Mouse (Mus musculus) natural killer cell, adult 2 months (primary cell): Measurements from ENCODE around the gene Rtkn.

Experiments
- DNase-seq, 2 experiments: peaks; one replicate each; pipeline ENCODE4 v3.0.0; 2022; ENCODE audit warnings: low spot score in 2 of 2

The Rtkn gene

DNA sequence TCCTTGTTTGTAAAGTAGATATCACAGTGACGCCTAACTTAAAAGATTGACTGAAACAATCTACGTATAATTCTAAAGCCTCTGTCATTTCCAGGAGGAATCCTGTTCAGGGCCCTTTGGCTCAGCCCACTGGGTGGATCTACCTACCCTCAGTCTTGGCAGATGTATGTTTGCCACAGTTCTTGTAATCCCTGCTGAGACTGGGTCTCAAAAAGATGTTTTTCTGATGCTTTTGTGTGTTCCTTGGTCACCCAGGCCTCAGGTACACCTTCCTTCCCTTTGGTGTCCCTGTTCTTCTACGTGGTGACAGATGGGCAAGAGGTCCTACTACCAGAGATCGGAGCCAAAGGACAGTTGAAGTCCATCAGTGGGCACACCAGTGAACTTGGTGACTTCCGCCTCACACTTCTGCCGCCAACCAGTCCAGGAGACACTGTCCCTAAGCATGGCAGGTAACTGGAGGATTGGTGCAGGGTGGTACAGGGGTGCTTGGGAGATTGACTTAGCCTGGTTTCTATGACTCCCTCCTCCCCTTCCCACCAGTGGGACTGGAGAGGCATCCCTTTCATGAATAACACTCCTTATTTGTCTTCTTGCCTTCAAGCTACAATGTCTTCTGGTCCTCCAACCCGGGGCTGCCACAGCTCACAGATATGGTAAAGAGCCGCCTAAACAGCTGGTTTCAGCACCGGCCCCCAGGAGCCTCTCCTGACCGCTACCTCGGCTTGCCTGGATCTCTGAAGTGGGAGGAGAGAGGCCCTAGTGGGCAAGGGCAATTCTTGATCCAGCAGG, 18.7 kb upstream of the Rtkn start:
- no peak for DNase-seq

DNA sequence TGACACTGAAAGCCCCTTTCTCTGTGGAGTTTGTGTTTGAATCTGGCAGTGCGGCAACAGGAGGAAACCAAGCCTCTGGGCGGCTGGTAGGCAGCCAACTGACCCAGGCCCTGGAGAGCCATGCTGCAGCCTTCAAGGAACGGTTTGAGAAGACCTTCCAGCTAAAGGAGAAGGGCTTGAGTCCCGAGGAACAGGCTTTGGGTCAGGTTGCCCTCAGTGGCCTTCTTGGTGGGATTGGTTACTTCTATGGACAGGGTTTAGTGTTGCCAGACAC, 18.2 kb upstream of the Rtkn start:
- no peak for DNase-seq

DNA sequence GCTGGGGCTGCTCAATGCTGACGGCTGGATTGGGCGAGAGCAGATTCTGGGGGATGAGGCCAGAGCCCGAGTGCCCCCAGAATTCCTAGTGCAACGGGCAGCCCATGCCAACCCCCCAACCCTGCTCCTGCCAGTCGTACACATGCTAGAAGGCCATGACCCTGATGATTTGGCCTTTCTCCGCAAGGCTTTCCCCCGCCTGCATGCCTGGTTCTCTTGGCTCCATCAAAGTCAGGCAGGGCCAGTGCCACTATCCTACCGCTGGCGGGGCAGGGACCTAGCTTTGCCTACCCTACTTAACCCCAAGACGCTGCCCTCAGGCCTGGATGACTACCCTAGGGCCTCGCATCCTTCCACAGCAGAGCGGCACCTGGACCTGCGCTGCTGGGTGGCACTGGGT, 17.6 kb upstream of the Rtkn start:
- no peak for DNase-seq

DNA sequence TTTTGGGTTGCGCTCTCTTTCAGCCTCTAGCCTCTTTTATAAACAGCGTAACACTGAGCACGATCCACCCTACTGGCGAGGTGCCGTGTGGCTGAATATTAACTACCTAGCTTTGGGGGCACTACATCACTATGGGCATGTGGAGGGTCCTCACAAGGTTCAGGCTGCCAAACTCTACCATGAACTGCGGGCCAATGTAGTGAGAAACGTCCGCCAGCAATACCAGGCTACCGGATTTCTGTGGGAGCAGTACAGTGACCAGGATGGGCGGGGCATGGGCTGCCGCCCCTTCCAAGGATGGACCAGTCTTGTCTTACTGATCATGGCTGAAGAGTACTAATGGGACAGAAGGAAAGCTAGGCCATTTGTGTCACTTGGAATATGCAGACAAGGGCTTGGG, 16.9 kb upstream of the Rtkn start:
- no peak for DNase-seq

DNA sequence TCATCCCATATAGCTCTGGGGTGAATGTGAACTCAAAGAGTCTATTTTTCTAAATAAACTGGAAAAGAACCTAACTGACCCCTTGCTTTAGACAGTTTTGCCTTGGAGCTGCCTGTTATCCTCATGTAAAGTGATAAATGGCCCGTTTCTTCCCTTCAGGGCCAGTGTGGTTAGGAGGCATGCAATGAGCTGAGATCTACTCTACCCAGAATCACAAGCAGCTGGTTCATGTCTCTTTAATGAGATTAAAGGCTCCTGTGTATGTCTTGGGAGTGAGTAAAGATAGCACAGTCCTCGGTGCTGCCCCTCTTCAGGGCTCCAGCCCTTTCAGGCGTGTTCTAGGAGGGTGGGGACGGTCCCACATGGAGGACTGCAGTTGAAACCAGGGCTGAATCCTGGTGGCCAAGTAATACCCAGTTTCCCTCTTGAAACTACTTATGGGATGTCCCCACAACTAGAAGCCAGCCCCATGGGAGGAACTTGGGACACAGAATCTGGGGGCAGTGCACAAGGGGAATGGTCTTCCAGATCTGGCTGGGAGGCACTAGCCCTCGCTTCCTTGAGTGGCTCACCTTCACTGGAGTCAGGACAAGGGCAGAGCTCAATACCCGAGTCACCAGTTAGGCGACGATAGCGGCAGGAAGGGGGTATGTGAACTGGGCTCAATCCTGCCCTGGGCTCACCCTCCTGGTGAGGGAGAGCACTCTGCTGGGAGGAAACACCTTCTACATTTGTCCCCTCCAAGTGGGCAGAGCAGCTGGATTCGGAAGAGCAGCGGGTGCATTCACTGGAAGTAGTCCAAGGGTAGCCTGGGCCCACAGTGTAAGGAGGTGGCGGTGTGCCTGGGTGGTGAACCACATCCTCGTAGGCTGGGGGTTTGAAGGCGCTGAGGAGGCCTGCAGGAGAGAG, 16.2 kb upstream of the Rtkn start:
- no peak for DNase-seq

DNA sequence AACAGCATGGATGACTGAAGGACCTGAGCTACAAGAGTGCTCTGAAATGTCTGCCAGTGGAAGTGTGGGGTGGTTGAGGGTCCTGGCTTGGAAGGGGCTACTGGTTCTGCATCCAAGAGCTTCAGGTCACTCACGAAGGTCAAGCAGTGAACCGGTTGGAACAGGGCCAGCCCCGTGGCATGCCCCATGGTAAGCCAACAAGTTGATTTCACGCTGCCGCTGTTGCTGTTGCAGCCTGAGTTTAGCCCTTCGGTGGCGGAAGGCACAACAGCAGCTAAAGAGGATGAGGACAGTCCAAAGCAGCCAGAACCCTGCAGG, 15.6 kb upstream of the Rtkn start:
- no peak for DNase-seq

DNA sequence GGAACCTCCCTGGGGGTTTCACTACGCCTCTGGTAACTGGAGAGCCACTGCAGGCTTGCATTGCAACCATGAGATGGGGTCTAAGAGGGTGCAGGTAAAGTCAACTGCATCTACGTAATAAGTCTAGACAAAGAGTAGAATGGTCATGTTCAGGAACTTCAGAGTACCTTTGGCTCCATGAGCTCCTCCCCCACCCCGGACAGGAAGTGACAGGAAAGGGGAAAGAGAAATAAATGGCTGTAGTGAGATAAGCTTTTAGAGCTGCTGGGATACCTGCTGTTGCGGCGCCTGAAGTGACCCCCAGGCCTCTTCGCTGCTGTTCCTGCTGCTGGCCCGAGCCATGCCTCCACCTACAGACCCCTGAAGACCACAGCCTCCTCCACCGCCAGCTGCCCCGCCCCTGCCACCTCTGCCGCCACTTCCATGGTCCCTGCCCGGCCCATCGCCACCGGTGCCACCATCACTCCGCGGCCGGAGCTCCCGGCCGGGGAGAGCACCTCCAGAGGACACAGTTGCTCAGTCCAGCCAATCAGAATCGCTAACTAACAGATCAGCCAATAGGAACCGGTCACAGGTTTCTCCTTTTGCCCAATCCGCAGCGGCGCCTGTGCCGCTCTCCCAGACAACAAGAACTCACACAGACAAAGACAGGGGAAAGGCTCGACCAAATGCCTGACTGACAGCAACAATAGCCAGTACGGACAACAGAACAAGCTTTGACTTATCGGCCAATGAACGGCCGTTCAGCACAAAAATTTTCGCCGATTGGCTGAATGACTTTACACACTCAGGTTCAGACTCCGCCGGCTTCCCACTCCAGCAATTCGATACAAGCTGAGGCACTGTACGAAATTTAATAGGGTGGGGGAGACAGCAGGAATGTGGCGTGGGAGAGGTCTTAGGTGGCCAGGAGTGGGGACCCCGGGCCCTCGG, 14.1 kb upstream of the Rtkn start, which contains the start of gene Wbp1:
Gene Wbp1 (minus strand): TSS at position 630 of the 933 bp plus-strand sequence.
- DNase-seq: peak; percentile 95

DNA sequence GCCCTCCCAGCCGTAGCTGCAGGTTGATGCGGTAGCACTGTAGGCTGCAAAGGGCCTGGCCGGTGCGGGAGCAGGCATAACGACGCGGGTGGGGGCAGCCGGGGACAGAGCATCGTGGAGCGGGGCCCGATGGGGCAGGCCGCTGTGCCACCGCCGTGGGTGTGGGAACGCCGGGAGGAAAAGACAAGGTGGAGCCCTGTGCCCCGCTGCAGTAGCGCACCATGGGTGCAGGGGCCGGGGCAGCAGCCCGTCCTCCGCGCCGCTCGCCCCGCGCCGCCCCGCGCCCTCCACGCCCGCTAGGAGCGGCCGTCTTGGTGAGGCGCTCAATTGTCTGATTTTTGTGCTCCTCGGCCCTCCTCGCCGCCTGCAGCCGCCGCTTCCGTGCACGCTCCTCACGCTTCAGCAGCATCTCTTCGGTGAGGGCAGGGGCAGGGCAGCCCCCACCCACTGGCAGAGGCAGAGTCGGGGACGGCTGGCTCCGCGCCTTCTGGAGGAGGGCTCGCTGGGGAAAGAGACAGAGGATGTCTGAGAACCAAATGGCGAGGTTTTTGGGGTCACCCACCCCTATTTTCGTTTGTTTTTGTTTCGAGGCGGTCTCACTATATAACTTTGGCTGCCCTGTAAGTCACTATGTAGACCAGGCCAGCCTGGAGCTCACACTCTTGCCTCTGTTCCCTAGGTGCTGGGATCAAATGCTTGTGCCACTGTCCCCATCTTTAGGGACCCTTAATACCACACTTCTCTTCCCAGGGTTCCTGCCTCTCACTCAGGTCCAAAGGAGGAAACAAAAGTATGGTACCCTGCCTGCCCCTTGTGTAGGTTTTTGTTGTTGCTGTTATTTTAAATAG, 13.2 kb upstream of the Rtkn start:
- DNase-seq: no peak

DNA sequence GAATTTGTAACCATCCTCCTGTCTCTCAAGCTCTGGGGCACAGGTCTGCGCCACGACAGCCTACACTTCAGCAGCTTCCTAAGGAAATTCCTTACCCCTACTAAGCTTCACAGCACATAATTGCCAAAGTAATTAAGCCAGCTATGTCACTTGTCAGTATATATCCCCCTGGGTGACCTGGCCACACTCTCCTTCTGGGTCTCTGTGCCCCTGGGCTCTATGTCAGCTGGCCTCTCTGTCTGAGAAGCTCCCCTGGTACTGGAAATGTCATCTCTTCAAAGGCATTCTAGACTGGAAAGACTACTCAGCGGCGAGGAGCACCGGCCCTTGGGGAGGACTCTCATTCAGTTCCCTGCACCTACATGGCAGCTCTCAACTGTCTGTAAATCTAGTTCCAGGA, 12.3 kb upstream of the Rtkn start:
- no peak for DNase-seq

DNA sequence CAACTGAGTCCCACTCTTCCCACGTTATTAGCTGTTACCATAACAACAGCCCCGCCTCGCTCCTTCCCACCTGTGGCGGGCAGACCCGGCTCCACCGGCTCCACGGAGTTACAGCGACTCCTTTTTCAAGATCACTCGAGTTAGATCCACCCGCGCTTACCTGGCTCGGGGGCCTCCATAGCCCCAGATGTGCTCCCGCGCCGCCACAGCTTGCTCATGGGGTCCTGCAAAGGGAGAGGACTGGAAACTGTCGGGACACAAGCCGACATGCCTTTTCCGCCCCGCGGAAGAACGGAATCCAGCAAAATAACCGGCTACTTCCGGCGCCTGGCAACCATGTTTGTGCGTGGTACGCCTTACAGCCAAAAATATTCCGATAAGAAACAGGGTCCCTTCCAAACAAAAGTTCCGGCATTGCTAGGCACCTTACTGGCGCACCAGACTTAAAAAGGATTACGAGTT, 10.4 kb upstream of the Rtkn start:
- DNase-seq: peak; percentile 90 to 93

DNA sequence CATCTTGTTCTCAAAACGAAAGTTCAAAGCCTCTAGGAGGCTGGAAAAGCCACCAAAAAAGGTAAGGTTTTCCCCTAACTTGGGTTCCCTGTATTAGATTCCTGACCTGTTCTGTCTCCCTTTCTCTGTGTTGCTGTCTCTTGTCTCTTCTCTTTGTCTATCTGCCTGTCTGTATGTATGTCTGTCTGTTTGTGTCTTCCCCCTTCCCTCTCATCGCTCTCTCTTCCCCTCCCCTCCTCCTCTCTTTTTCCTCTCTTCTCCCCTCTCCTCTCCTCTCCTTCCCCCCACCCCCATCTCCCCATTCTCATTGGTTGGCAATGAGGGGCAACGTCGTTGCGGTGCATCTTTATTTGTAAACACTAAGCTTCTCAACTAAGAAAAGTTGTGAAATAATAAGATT, 9.9 kb upstream of the Rtkn start, which contains the start of gene Ino80b:
Gene Ino80b (minus strand): TSS at position 101 of the 400 bp plus-strand sequence.
- DNase-seq: no peak

DNA sequence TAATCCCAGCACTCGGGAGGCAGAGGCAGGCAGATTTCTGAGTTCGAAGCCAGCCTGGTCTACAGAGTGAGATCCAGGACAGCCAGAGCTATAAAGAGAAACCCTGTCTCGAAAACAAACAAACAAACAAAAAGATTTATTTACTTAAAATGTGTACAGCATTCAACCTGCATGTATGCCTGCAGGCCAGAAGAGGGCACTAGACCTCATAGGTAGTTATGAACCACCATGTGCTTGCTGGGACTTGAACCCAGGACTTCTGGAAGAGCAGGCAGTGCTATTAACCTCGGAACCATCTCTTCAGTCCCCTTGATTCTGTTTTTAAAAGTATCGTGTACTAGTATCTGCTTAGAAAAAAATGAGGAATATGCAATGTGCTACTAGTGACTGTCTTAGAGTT, 7.8 kb upstream of the Rtkn start:
- no peak for DNase-seq

DNA sequence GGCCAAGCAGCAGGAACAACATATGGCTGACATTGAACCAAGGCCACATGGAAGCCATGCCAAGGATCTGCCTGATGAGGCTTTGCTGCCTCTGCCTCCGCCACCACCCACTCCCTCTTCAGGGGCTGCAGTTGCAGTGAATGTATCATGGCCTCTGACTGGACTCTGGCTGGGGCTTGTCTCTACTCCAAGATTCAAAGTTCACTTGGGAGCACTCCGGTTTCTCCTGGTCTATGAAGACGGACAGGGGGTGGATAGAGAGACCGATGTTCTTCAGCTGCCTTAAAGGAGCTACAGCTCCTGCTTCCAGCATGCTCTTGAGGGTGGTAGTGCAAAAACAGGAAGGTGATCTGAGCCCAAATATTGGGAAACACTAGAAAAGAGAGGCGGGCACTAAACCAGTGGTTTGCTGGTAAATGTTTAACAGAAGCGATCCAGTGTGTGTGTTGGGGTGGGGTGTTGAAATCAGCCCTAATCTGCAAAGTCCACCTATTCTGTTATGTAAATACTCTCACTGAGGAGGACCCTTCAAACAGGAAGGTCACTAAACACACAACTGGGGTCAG, 3.7 kb upstream of the Rtkn start:
- DNase-seq: no peak

DNA sequence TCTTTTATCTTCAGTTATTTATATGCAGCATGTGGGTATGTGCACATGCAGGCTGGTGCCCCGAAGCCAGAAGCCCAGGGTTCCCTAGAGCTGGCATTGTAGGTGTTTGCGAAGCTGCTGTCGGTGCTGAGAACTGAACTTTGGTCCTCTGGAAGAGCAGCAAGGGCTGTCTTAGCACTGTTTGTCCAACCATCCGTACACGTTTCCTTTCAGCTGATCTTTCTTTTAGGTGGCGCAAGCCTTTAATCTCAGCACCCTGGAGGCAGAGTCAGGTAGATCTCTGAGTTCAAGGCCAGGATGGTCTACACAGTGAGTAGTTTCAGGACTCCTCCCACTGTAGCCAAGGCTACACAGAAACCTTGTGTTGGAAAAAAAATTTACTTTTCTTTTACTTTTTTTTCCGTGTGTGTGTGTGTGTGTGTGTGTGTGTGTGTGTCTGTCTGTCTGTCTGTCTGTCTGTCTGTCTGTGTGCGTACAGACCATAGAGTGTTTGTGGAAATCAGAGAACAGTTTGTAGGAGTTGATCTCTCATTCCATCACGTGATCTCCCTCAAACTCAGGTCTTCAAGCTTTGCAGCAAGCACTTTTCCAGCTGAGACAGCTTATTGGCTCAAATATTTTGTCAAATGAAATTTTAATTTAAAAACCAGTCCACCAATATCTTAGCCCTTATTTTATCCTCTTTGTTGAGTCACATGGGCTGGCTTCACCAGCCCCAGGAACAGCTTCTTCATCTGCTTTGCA, 2.9 kb upstream of the Rtkn start:
- no peak for DNase-seq

DNA sequence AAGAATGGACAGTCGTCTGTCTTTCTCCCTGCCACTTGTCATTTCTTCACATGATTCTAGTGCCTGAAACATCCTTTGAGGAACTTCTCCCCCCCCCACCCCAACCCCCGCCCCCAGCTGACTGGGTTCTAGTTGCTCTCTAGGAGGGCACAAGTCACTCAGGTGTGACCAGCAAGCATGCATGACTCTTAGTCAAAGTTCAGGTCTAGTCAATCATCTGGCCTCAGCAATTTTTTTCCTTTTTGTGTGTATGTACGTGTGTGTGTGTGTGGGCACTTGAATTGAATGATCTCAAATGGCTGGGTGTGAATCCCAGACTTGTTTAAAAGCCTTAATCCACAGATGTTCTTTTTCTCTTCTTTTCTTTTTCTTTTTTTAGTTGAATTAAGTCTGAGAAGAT, 1.0 kb upstream of the Rtkn start:
- DNase-seq: no peak

DNA sequence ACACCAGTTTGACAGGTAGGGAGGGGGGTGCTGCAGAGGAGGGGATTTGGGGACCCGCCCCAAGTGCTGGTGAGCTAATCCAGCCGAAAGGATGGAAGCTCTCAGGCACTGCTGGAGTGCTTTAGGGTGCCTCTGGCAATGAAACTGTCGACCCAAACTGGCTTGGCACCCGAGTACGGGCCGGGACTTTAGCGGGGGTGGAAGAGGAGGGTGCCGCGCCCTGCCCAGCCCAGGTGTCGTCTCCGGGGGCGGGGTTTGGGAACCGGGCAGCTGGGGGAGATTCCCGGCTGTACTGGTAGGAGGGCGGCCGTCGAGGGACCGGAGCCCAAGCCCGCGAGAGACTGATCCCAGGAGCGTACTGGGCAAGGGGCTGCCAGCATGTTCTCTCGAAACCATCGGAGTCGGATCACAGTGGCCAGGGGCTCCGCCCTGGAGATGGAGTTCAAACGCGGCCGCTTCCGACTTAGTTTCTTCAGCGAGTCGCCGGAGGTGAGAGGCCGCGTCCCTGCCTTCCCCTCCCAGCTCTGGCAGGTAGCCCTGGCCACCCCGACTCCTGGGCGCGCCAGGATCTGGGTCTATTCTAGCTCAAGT, 403 bp downstream of the Rtkn start:
- no peak for DNase-seq

DNA sequence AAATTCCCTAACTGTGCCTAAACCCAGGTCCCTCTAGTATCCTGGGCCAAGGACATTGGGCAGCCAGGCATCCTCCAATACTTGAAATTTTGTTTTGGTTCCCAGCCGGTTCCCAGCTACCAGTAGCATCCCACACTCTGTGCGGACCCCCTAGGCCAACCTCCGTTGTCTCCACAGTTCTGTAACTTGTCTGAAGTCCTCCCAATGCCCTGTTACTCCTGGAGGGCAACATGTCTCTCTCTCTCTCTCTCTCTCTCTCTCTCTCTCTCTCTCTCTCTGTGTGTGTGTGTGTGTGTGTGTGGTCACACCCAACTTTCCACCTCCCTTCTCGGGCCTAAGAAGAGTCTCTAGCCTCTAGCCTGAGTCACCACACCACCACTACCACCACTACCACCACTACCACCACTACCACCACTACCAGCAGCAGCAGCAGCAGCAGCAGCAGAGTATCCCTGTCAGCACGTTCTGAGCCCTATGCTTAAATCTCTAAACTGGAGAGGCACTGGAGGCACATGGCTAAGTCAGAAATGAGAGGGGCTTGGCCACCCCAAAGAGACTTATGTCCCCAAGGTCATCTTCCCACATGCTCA, 1.1 kb downstream of the Rtkn start:
- DNase-seq: no peak

DNA sequence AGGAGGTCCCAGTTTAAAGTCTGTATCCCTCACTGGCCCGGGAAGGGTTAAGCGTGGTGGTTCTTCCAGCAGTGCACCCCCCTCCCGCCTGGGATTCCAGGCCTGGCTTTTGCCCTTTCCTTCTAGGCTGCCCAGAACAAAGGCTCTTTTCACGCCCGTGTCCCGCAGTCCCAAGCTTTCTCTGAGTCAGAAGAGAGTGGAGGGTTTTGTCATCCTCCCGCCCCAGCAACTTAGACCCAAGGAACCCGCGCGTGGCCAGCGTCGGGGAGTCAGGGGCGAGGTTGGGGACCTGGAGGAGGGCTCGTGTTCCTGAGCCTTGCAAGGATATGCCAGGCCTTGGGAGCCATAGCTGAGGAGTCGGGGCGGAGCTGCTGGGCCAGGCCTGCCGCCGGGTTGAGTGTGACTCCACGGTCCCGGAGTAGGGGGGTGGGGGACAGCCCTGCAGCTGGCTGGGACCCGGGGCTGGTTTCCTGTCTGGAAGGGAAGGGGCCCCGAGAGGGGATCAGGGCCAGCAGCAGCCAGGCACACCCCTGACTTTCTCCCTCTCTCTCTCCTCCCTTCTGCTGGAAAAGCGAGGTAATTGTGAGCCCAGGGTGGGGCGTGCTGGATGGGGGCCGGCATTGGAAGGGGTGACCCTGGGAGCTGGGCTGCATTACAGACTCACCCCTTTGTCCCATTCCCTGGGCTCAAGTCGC, 1.8 kb downstream of the Rtkn start:
- DNase-seq: no peak

DNA sequence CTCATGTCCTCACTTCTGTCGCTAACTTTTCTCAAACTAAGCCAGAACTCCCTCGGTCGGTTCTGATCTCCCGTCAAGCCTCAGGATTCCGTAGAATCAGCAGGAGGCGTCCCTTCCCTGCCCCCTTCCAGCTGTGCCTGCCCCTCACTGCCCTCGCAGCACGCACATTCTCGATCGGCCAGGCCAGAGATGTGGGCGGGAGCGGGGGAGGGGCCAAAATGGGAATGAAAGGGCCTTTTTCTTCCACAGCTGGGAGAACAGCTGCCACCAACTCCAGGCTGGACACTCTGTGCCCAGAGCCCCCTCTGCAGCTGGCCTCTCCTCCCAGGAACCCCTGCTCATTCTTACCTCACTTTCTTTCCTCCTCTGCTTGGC, 2.3 kb downstream of the Rtkn start:
- no peak for DNase-seq
